Mouse (Mus musculus): ENCODE measurements at regions not wholly inside any gene's neighbourhood (a gene's known extent, or its start where the extent isn't known, plus 50 kb on each side); places are given as distances from the start of the nearest gene placed in this dataset.

- 51% methylated on average over 7 of the region's 7 CpGs for WGBS
- H3K36me3 ChIP-seq (ENCODE audit: control insufficient read depth, insufficient read depth, low read length) = no peaks in the 10 kb centered on the region
- no peak overlapping the region for H3K4me2 ChIP-seq (ENCODE audit: low read depth, low read length)
- H3K27me3 ChIP-seq (ENCODE audit: control insufficient read depth, insufficient read depth, low read length) = no peaks in the 10 kb centered on the region
- ATAC-seq (ENCODE audit: insufficient read depth, low FRiP score) = no peak
- no peak overlapping the region for H3K27ac ChIP-seq (ENCODE audit: low read length)
- H3K9me3 ChIP-seq (replicated peaks; ENCODE audit: control insufficient read depth, low read length) = no peaks in the 10 kb centered on the region
- H3K4me3 ChIP-seq (replicated peaks; ENCODE audit: low read length) = no peak overlapping the region
- H3K9ac ChIP-seq (ENCODE audit: low read length) = no peak overlapping the region
- no peaks in the 10 kb centered on the region for H3K4me1 ChIP-seq (ENCODE audit: control insufficient read depth, insufficient read depth, low read length)
Measured at GRCm38 (mm10) chr14:68361998-68362397, 932.1 kb downstream of the Synb start.

- Histone ChIP-seq H3K27ac (ENCODE audit: low read length) (no peak overlapping the region), H3K4me3 (replicated peaks; ENCODE audit: low read length) (no peak overlapping the region), H3K4me1 (ENCODE audit: control insufficient read depth, insufficient read depth, low read length) (no peaks in the 10 kb centered on the region), H3K9ac (ENCODE audit: low read length) (no peak overlapping the region), H3K9me3 (replicated peaks; ENCODE audit: control insufficient read depth, low read length) (no peaks in the 10 kb centered on the region), H3K36me3 (ENCODE audit: control insufficient read depth, insufficient read depth, low read length) (no peaks in the 10 kb centered on the region), H3K27me3 (ENCODE audit: control insufficient read depth, insufficient read depth, low read length) (no peaks in the 10 kb centered on the region), H3K4me2 (ENCODE audit: low read depth, low read length) (no peak overlapping the region)
- WGBS = 57% methylated on average over 6 of the region's 6 CpGs
- ATAC-seq (ENCODE audit: insufficient read depth, low FRiP score) = no peak
Measured at GRCm38 (mm10) chr14:68361481-68361880, 932.6 kb downstream of the Synb start.

GRCm38 (mm10) chr14:68356396-68356795 is 937.7 kb downstream of the Synb start:
- H3K4me2 ChIP-seq (ENCODE audit: low read depth, low read length) = no peak overlapping the region
- H3K27me3 ChIP-seq (ENCODE audit: control insufficient read depth, insufficient read depth, low read length) = no peaks in the 10 kb centered on the region
- H3K27ac ChIP-seq (ENCODE audit: low read length) = no peak overlapping the region
- H3K9ac ChIP-seq (ENCODE audit: low read length) = no peak overlapping the region
- no peak for ATAC-seq (ENCODE audit: insufficient read depth, low FRiP score)
- WGBS = 63% methylated on average over 7 of the region's 7 CpGs
- no peaks in the 10 kb centered on the region for H3K9me3 ChIP-seq (replicated peaks; ENCODE audit: control insufficient read depth, low read length)
- no peak overlapping the region for H3K4me3 ChIP-seq (replicated peaks; ENCODE audit: low read length)
- H3K4me1 ChIP-seq (ENCODE audit: control insufficient read depth, insufficient read depth, low read length) = no peaks in the 10 kb centered on the region
- no peaks in the 10 kb centered on the region for H3K36me3 ChIP-seq (ENCODE audit: control insufficient read depth, insufficient read depth, low read length)

GRCm38 (mm10) chr14:68355462-68355905 is 938.6 kb downstream of the Synb start:
- Histone ChIP-seq H3K4me3 (replicated peaks; ENCODE audit: low read length) (no peak overlapping the region), H3K9ac (ENCODE audit: low read length) (no peak overlapping the region), H3K27ac (ENCODE audit: low read length) (no peak overlapping the region), H3K4me1 (ENCODE audit: control insufficient read depth, insufficient read depth, low read length) (no peaks in the 10 kb centered on the region), H3K4me2 (ENCODE audit: low read depth, low read length) (no peak overlapping the region), H3K9me3 (replicated peaks; ENCODE audit: control insufficient read depth, low read length) (no peaks in the 10 kb centered on the region), H3K36me3 (ENCODE audit: control insufficient read depth, insufficient read depth, low read length) (no peaks in the 10 kb centered on the region), H3K27me3 (ENCODE audit: control insufficient read depth, insufficient read depth, low read length) (no peaks in the 10 kb centered on the region)
- ATAC-seq (ENCODE audit: insufficient read depth, low FRiP score) = no peak
- 75% methylated on average over 8 of the region's 8 CpGs for WGBS

GRCm38 (mm10) chr14:68345527-68345926 is 948.6 kb downstream of the Synb start:
- no peaks in the 10 kb centered on the region for H3K36me3 ChIP-seq (ENCODE audit: control insufficient read depth, insufficient read depth, low read length)
- H3K4me3 ChIP-seq (replicated peaks; ENCODE audit: low read length) = no peak overlapping the region
- no peak for ATAC-seq (ENCODE audit: insufficient read depth, low FRiP score)
- no peak overlapping the region for H3K9ac ChIP-seq (ENCODE audit: low read length)
- H3K27ac ChIP-seq (ENCODE audit: low read length) = no peak overlapping the region
- H3K4me2 ChIP-seq (ENCODE audit: low read depth, low read length) = no peak overlapping the region
- WGBS = 63% methylated on average over 4 of the region's 4 CpGs
- H3K4me1 ChIP-seq (ENCODE audit: control insufficient read depth, insufficient read depth, low read length) = no peaks in the 10 kb centered on the region
- no peaks in the 10 kb centered on the region for H3K27me3 ChIP-seq (ENCODE audit: control insufficient read depth, insufficient read depth, low read length)
- no peaks in the 10 kb centered on the region for H3K9me3 ChIP-seq (replicated peaks; ENCODE audit: control insufficient read depth, low read length)

GRCm38 (mm10) chr14:68344715-68345114 is 949.4 kb downstream of the Synb start:
- ATAC-seq (ENCODE audit: insufficient read depth, low FRiP score) = no peak
- H3K4me2 ChIP-seq (ENCODE audit: low read depth, low read length) = no peak overlapping the region

GRCm38 (mm10) chr14:68338440-68338839 is 955.7 kb downstream of the Synb start:
- Histone ChIP-seq H3K27me3 (ENCODE audit: control insufficient read depth, insufficient read depth, low read length) (no peaks in the 10 kb centered on the region), H3K27ac (ENCODE audit: low read length) (no peak overlapping the region), H3K4me1 (ENCODE audit: control insufficient read depth, insufficient read depth, low read length) (no peaks in the 10 kb centered on the region), H3K4me3 (replicated peaks; ENCODE audit: low read length) (no peak overlapping the region), H3K9me3 (replicated peaks; ENCODE audit: control insufficient read depth, low read length) (no peaks in the 10 kb centered on the region), H3K9ac (ENCODE audit: low read length) (no peak overlapping the region), H3K36me3 (ENCODE audit: control insufficient read depth, insufficient read depth, low read length) (no peaks in the 10 kb centered on the region), H3K4me2 (ENCODE audit: low read depth, low read length) (no peak overlapping the region)
- ATAC-seq (ENCODE audit: insufficient read depth, low FRiP score) = no peak
- 45% methylated on average over 5 of the region's 5 CpGs for WGBS

More at GRCm38 (mm10) chr14:68344715-68345114, 949.4 kb downstream of the Synb start:
- Histone ChIP-seq H3K4me1 (ENCODE audit: control insufficient read depth, insufficient read depth, low read length) (no peaks in the 10 kb centered on the region), H3K9me3 (replicated peaks; ENCODE audit: control insufficient read depth, low read length) (no peaks in the 10 kb centered on the region), H3K4me3 (replicated peaks; ENCODE audit: low read length) (no peak overlapping the region), H3K27me3 (ENCODE audit: control insufficient read depth, insufficient read depth, low read length) (no peaks in the 10 kb centered on the region), H3K36me3 (ENCODE audit: control insufficient read depth, insufficient read depth, low read length) (no peaks in the 10 kb centered on the region), H3K27ac (ENCODE audit: low read length) (no peak overlapping the region), H3K9ac (ENCODE audit: low read length) (no peak overlapping the region)
- 70% methylated on average over 3 of the region's 3 CpGs for WGBS

GRCm38 (mm10) chr14:68325061-68325460 is 969.0 kb downstream of the Synb start:
- 77% methylated on average over 1 of the region's 1 CpGs for WGBS
- Histone ChIP-seq H3K4me1 (ENCODE audit: control insufficient read depth, insufficient read depth, low read length) (no peaks in the 10 kb centered on the region), H3K36me3 (ENCODE audit: control insufficient read depth, insufficient read depth, low read length) (no peaks in the 10 kb centered on the region), H3K4me3 (replicated peaks; ENCODE audit: low read length) (no peak overlapping the region), H3K9ac (ENCODE audit: low read length) (no peak overlapping the region), H3K27me3 (ENCODE audit: control insufficient read depth, insufficient read depth, low read length) (no peaks in the 10 kb centered on the region), H3K27ac (ENCODE audit: low read length) (no peak overlapping the region), H3K9me3 (replicated peaks; ENCODE audit: control insufficient read depth, low read length) (no peaks in the 10 kb centered on the region), H3K4me2 (ENCODE audit: low read depth, low read length) (no peak overlapping the region)
- ATAC-seq (ENCODE audit: insufficient read depth, low FRiP score) = no peak

- H3K27ac ChIP-seq (ENCODE audit: low read length) = no peak overlapping the region
- no peak overlapping the region for H3K9ac ChIP-seq (ENCODE audit: low read length)
- H3K4me3 ChIP-seq (replicated peaks; ENCODE audit: low read length) = no peak overlapping the region
- no peaks in the 10 kb centered on the region for H3K36me3 ChIP-seq (ENCODE audit: control insufficient read depth, insufficient read depth, low read length)
- no peaks in the 10 kb centered on the region for H3K9me3 ChIP-seq (replicated peaks; ENCODE audit: control insufficient read depth, low read length)
- no peak for ATAC-seq (ENCODE audit: insufficient read depth, low FRiP score)
- WGBS = 51% methylated on average over 6 of the region's 6 CpGs
- no peaks in the 10 kb centered on the region for H3K27me3 ChIP-seq (ENCODE audit: control insufficient read depth, insufficient read depth, low read length)
- H3K4me2 ChIP-seq (ENCODE audit: low read depth, low read length) = no peak overlapping the region
- H3K4me1 ChIP-seq (ENCODE audit: control insufficient read depth, insufficient read depth, low read length) = no peaks in the 10 kb centered on the region
Measured at GRCm38 (mm10) chr14:68323008-68323407, 971.1 kb downstream of the Synb start.
